Mouse (Mus musculus) heart, adult 2 months (tissue): ENCODE data around the gene Daam1.

ENCODE experiments used
- EP300 ChIP-seq: fragments of 200-500 bp; IDR thresholded peaks from 2 replicates; pipeline ENCODE4 v1.6.1; 2011; ENCODE audit warnings: low read depth, low read length, control low read depth; ENCODE audit not compliant: insufficient read depth
- POLR2A ChIP-seq: fragments of 200-500 bp; IDR thresholded peaks from 2 replicates; pipeline ENCODE4 v1.6.1; 2011; ENCODE audit warnings: mild to moderate bottlenecking, low read depth, low read length, control low read depth; ENCODE audit not compliant: insufficient read depth

DNA sequence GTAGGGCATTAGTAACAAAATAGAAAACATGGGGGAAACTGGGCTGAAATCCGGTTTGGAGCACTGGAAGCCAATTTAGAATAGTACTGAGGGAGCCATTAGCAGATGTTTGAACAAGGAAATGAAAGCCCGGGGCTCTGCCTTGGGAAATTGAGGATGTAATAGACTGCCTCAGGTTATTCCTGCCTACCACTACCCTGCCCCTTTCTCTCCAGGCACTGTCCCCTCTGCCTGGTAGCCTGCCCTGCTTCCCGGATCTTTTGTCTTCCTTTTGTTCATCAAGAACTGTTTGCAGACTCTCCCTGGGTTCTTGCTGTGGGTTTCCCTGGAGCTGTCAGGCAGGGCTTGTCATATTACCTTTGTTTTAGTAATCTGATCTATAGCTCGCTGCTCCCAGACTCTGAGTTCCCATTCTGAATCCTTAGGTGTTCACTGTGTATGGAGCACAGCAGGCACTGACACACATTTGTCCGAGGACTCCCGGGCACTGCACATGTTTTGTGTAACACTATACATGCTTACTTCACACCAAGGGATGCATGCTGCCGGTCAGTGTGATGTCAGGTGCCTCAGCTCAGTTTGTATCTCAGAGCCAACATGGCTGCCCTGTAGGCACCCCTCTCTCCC, 61.0 kb downstream of the Daam1 start:
- TF ChIP-seq POLR2A, result no peak
- TF ChIP-seq EP300, result no peak
